Mouse (Mus musculus): ENCODE measurements around the gene Ccnd3. TPM values are rescaled to one million over a fixed set of nuclear protein-coding genes. Genes with fewer than 3 reads are reported as not detected.

Ccnd3 gene
- total and polyA plus RNA-seq, 3 experiments = 143 to 568 TPM; not detected in 1

DNA sequence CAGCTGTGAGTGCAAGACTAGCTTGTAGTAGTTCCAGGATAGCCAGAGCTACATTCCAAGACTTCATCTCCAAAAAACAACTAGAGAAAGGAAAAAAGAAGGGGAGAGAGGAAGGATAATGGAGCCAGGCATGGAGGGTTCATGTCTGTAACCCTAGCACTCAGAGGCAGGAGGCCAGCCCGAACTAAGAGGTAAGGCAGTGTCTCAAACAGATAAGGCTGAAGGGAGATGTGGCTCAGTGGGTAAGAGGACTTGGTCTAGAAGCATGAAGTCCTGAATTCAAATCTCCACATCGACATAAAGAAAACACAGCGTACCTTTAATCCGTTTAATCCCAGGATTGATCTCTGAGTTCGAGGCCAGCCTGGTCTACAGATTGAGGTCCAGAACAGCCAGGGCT lies 27.5 kb downstream of the Ccnd3 start:
- H3K4me3 ChIP-seq (ENCODE audit: control insufficient read depth in 1 of 2, insufficient read depth in 1 of 2, low read depth in 2 of 2, low read length in 2 of 2) = no peak overlapping the region
- peaks cover 13 to 17% of the 10 kb centered on the region in 2 experiments for H3K4me1 ChIP-seq (ENCODE audit: control insufficient read depth in 1 of 2, insufficient read depth in 2 of 2, low read length in 2 of 2)
- no peaks in the 10 kb centered on the region for H3K79me2 ChIP-seq (ENCODE audit: control insufficient read depth, insufficient read depth, low read length, poor library complexity)
- peaks cover 0 to 15% of the 10 kb centered on the region in 2 experiments; a peak in 2 of 4 replicates for H3K36me3 ChIP-seq (ENCODE audit: control insufficient read depth in 1 of 2, insufficient read depth in 2 of 2, low read length in 2 of 2)
- DNase-seq (ENCODE audit: low read depth, low spot score) = peak; percentile 35
- no peak for TF ChIP-seq SMC3 (IDR thresholded peaks at IDR 0.05; ENCODE audit: low read depth, low read length)
- TF ChIP-seq POLR2AphosphoS2 (IDR thresholded peaks at IDR 0.05; ENCODE audit: low read length) = no peak
- 0 out of 2 replicates have a peak, but pooled peaks have one; percentile 20 for TF ChIP-seq GATA1 (IDR thresholded peaks at IDR 0.05; ENCODE audit: low read depth, low read length)
- H3K27me3 ChIP-seq (ENCODE audit: control insufficient read depth in 1 of 2, insufficient read depth in 2 of 2, low read length in 2 of 2) = no peaks in the 10 kb centered on the region
- no peaks in the 10 kb centered on the region for H3K9me3 ChIP-seq (replicated peaks; ENCODE audit: insufficient read depth, low read length)
- no peak overlapping the region for H3K27ac ChIP-seq (ENCODE audit: control insufficient read depth, low read depth, low read length)
- no peak overlapping the region for H3K9ac ChIP-seq (ENCODE audit: control insufficient read depth, low read depth, low read length, poor library complexity, severe bottlenecking)

DNA sequence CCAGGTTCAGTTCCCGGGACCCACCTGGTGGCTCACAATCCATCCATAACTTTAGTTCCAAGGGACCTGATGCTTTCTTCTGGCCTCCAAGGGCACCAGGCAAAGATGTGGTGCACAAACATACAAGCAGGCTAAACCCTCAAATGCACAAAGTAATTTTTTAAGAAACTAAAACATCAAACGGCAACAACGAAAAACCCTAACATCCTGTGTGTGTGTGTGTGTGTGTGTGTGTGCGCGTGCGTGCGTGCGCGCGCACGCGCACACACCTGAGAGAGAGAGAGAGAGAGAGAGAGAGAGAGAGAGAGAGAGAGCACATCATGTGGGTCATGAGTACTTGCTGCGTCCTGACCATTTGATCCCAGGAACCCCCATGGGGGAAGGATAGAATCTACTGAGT lies 28.8 kb downstream of the Ccnd3 start:
- Histone ChIP-seq H3K9ac (ENCODE audit: control insufficient read depth, low read depth, low read length, poor library complexity, severe bottlenecking) (no peak overlapping the region), H3K4me1 (ENCODE audit: control insufficient read depth in 1 of 2, insufficient read depth in 2 of 2, low read length in 2 of 2) (peaks cover 13 to 17% of the 10 kb centered on the region in 2 experiments), H3K79me2 (ENCODE audit: control insufficient read depth, insufficient read depth, low read length, poor library complexity) (no peaks in the 10 kb centered on the region; the same call in 1 of the 2 replicates), H3K27ac (ENCODE audit: control insufficient read depth, low read depth, low read length) (no peak overlapping the region), H3K27me3 (ENCODE audit: control insufficient read depth in 1 of 2, insufficient read depth in 2 of 2, low read length in 2 of 2) (no peaks in the 10 kb centered on the region), H3K36me3 (ENCODE audit: control insufficient read depth in 1 of 2, insufficient read depth in 2 of 2, low read length in 2 of 2) (peaks cover 0 to 15% of the 10 kb centered on the region in 2 experiments; a peak in 2 of 4 replicates), H3K4me3 (ENCODE audit: control insufficient read depth in 1 of 2, insufficient read depth in 1 of 2, low read depth in 2 of 2, low read length in 2 of 2) (no peak overlapping the region), H3K9me3 (replicated peaks; ENCODE audit: insufficient read depth, low read length) (no peaks in the 10 kb centered on the region)
- DNase-seq (ENCODE audit: low read depth, low spot score) = no peak
- no peak for TF ChIP-seq MAX (IDR thresholded peaks at IDR 0.05; ENCODE audit: low read length)
- TF ChIP-seq MAFK (IDR thresholded peaks at IDR 0.05; ENCODE audit: borderline replicate concordance, low read depth, low read length) = no peak
- TF ChIP-seq MYB (IDR thresholded peaks at IDR 0.05; ENCODE audit: low read depth, low read length) = no peak
- TF ChIP-seq SIN3A (IDR thresholded peaks at IDR 0.05; ENCODE audit: low read length) = no peak
- TF ChIP-seq BHLHE40 (IDR thresholded peaks at IDR 0.05; ENCODE audit: borderline replicate concordance, low read depth, low read length) = no peak
- no peak for TF ChIP-seq RCOR1 (IDR thresholded peaks at IDR 0.05; ENCODE audit: low read depth, low read length)
- TF ChIP-seq POLR2A (IDR thresholded peaks at IDR 0.05; ENCODE audit: control insufficient read depth in 1 of 2, insufficient read depth in 1 of 2, low read depth in 1 of 2, low read length in 2 of 2, poor library complexity in 1 of 2) = no peak
- no peak for TF ChIP-seq ELF1 (IDR thresholded peaks at IDR 0.05; ENCODE audit: low read depth, low read length)
- TF ChIP-seq TAL1 (IDR thresholded peaks at IDR 0.05; ENCODE audit: low read length) = no peak
- no peak for TF ChIP-seq POLR2AphosphoS2 (IDR thresholded peaks at IDR 0.05; ENCODE audit: low read length)
- no peak for TF ChIP-seq RAD21 (IDR thresholded peaks at IDR 0.05; ENCODE audit: low read depth, low read length)
- TF ChIP-seq ZNF384 (IDR thresholded peaks at IDR 0.05; ENCODE audit: low read depth, low read length) = no peak
- no peak for TF ChIP-seq GABPA (IDR thresholded peaks at IDR 0.05; ENCODE audit: low read depth, low read length)

DNA sequence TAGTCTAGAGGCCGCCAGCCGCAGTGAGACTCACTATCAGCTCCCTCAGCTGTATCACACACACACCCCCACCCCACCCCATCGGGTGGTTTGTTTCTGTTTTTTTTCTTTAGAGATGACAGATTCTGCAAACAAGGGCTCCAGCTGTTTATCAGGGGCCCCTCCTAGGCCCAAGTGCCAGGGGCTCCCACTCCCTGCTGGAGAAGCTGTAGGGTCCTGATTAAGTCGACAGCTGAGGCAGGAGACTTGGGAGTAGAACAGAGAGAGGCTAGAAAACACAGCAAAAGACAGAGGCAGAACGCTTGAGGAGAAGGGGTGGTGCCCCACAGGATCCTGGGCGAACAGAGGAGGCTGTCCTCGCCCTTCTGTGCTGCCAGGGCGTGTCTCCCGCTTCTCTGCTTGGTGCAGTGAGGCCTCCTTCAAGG lies 31.0 kb downstream of the Ccnd3 start:
- H3K27ac ChIP-seq (ENCODE audit: control insufficient read depth, low read depth, low read length) = peak overlapping the region; percentile 71
- H3K27me3 ChIP-seq (ENCODE audit: control insufficient read depth in 1 of 2, insufficient read depth in 2 of 2, low read length in 2 of 2) = no peaks in the 10 kb centered on the region
- DNase-seq (ENCODE audit: low read depth, low spot score) = peak; percentile 87
- peak overlapping the region; percentile 33 to 57; a peak in 3 of 4 replicates for H3K4me3 ChIP-seq (ENCODE audit: control insufficient read depth in 1 of 2, insufficient read depth in 1 of 2, low read depth in 2 of 2, low read length in 2 of 2)
- H3K4me1 ChIP-seq (ENCODE audit: control insufficient read depth in 1 of 2, insufficient read depth in 2 of 2, low read length in 2 of 2) = peaks cover 13 to 17% of the 10 kb centered on the region in 2 experiments
- peak overlapping the region; percentile 1 for H3K9ac ChIP-seq (ENCODE audit: control insufficient read depth, low read depth, low read length, poor library complexity, severe bottlenecking)
- H3K9me3 ChIP-seq (replicated peaks; ENCODE audit: insufficient read depth, low read length) = no peaks in the 10 kb centered on the region
- no peaks in the 10 kb centered on the region; the same call in 1 of the 2 replicates for H3K79me2 ChIP-seq (ENCODE audit: control insufficient read depth, insufficient read depth, low read length, poor library complexity)
- peaks cover 0 to 15% of the 10 kb centered on the region in 2 experiments; a peak in 2 of 4 replicates for H3K36me3 ChIP-seq (ENCODE audit: control insufficient read depth in 1 of 2, insufficient read depth in 2 of 2, low read length in 2 of 2)
- TF ChIP-seq ZKSCAN1 (IDR thresholded peaks at IDR 0.05; ENCODE audit: low read depth, low read length) (no peak), MAZ (IDR thresholded peaks at IDR 0.05; ENCODE audit: low read depth, low read length) (peak; percentile 96), POLR2AphosphoS2 (IDR thresholded peaks at IDR 0.05; ENCODE audit: low read length) (no peak), TCF12 (IDR thresholded peaks at IDR 0.05; ENCODE audit: low read depth, low read length) (peak; percentile 87), SMC3 (IDR thresholded peaks at IDR 0.05; ENCODE audit: low read depth, low read length) (no peak), NELFE (IDR thresholded peaks at IDR 0.05; ENCODE audit: low read depth, low read length) (no peak), JUND (IDR thresholded peaks at IDR 0.05; ENCODE audit: low read depth, low read length) (no peak), RAD21 (IDR thresholded peaks at IDR 0.05; ENCODE audit: low read depth, low read length) (no peak), ZC3H11A (IDR thresholded peaks at IDR 0.05; ENCODE audit: low read depth, low read length) (no peak), NRF1 (IDR thresholded peaks at IDR 0.05; ENCODE audit: insufficient read depth, low read depth, low read length, poor library complexity, severe bottlenecking) (no peak), MYC (IDR thresholded peaks at IDR 0.05; ENCODE audit: low read depth, low read length) (no peak), CTCF (IDR thresholded peaks at IDR 0.05 in 2 of 3, conservative IDR thresholded peaks at IDR 0.05 in 1 of 3; ENCODE audit: control insufficient read depth in 1 of 3, insufficient read depth in 1 of 3, low read depth in 2 of 3, low read length in 3 of 3, poor library complexity in 1 of 3, severe bottlenecking in 1 of 3) (no peak), MXI1 (IDR thresholded peaks at IDR 0.05; ENCODE audit: low read depth, low read length) (peak; percentile 51; the same call in 1 of the 2 replicates), GATA1 (IDR thresholded peaks at IDR 0.05; ENCODE audit: low read depth, low read length) (peak; percentile 78), TBP (IDR thresholded peaks at IDR 0.05; ENCODE audit: low read depth, low read length) (no peak), ZMIZ1 (IDR thresholded peaks at IDR 0.05; ENCODE audit: low read depth, low read length) (no peak)

All from MEL (cell line).